Mouse (Mus musculus): ENCODE measurements at regions not wholly inside any gene's neighbourhood (a gene's known extent, or its start where the extent isn't known, plus 50 kb on each side); places are given as distances from the start of the nearest gene placed in this dataset.
A peak's percentile ranks its signal among the peaks of the same experiment; 100 is the strongest.

DNA sequence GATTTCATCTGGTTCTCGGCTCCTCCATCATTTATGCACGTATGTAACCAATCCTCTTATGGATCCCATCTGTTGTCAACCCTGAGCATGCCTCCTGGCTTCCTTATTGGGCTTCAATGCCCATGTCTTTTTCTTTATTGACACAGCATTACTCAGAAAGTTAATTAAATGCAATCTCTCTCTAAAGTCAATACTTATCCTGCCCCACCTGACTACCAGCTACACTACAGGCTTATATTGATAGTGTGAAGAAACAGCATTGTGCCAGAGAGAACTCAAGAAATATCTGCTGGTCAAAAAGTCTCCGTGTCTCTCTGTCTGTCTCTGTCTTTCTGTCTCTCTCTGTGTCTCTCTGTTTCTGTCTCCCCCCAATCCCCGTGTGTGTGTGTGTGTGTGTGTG lies 194.7 kb upstream of the Rfx3 start:
- DNase-seq: no peak

DNA sequence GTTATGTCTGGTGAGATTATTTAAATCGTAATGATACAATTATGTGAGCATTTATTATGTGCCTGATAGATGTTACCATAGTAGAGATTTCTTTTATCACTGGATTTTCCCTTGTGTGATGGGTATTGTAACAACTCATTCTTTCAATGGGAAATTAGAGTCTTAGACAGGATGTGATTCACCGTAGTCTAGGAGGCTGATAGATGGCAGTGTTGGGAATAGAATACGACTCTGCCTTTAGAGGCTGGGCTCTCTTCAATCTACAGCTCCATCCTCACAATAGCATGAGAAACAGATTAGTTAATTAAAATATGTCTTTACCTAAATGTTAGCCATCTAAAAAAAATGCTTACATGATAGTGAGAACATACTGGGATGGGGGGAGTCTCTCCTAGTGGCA lies 192.8 kb upstream of the Rfx3 start:
- DNase-seq: no peak

DNA sequence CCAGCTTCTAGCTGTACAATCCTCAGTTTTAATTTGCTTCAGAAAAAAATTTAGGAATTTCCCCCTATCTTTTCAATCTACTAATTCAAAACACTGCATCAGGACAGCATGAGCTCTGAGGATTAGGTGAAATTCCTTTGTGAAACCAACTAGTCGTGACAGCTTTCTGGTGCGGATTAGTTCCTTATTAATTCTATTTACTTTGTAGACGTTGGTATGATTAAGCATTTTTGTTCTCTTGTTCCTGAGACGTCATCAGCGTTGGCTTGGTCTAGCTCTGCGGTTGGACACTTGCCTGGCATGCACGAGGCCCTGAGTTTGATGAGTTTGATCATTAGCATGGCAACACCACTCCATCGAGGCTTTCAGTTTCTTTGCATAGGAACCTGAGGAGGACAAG lies 188.4 kb upstream of the Rfx3 start:
- DNase-seq: no peak

- DNase-seq: no peak
Measured at GRCm38 (mm10) chr19:28196881-28197280, 185.9 kb upstream of the Rfx3 start.

GRCm38 (mm10) chr19:28192248-28192647 lies 181.3 kb upstream of the Rfx3 start:
- DNase-seq: no peak

GRCm38 (mm10) chr19:28191428-28192116 lies 180.6 kb upstream of the Rfx3 start:
- DNase-seq: peak; percentile 25

- no peak for DNase-seq
Measured at GRCm38 (mm10) chr19:28190250-28190649, 179.3 kb upstream of the Rfx3 start.

DNA sequence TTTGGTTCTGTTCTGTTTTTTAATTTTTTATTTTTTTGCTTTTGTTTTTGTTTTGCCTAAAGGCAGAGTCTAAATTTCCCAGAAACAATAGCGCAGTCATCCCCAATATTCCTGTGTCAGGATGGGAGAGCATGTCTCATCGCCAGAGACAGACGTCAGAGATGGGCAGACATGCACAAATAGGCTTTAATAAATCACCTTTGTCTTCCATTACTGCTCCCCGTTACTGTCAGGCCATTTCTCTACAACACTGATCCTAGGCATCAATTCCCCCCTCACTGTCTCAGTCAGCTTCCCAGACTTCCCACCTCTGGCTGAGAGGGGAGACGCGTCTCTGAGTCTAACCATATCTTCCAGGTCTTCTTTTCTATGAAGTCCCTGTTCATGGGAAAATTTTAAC lies 177.4 kb upstream of the Rfx3 start:
- DNase-seq: no peak

DNA sequence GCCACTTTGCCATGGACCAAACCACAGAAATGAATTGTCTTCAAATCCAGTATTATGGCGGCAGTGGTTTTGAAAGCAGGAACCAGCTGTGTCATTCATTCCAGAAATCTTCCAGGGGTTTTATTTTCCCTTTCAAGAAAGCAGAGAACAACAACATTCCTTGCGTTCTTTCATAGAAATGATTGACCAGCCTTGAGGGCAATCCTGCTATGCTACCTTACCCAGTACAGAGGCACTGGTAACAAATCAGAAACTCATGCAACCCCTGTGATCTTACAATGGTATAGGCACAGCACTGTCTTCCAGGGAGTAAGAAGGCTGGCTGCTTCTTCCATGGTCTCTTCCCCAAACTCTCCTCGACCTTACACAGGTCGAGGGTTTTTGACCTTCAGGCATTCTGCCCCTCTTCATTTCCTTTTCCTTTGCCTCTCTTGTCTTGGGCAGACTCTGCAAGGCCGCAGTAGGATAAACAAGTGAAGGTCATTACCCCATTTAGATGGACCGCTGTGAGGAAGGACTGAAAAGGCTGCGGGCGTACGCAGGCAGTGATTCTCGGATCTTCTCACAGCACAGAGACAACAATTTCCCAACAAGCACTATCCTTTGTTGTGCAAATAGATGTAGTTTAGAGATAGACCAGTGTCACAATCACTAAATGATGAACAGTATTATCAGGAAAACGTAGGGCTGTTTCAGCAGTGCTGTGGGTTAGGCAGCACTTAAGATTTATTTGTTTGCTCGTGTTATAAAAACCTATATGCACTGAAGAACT lies 171.6 kb upstream of the Rfx3 start:
- no peak for DNase-seq

DNA sequence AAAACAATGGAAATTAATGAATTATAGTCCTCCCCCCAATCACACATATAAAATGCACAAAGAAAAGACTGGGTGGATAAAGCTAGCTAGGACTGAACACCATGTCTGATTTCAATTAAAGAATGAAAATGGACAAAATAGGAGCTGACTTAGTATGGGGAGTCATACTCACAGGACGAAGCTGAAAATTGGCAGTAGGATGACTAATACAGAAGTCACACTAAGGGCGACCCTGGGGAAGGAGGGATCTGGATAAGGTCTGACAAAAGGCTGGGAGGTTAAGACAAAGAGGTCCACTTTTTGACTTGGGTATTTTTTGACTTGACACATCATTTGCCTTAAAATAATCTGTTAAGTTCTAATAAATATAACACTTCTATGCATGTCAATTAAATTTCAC lies 170.2 kb upstream of the Rfx3 start:
- DNase-seq: no peak

GRCm38 (mm10) chr19:28178114-28178513 lies 167.1 kb upstream of the Rfx3 start:
- DNase-seq: no peak

DNA sequence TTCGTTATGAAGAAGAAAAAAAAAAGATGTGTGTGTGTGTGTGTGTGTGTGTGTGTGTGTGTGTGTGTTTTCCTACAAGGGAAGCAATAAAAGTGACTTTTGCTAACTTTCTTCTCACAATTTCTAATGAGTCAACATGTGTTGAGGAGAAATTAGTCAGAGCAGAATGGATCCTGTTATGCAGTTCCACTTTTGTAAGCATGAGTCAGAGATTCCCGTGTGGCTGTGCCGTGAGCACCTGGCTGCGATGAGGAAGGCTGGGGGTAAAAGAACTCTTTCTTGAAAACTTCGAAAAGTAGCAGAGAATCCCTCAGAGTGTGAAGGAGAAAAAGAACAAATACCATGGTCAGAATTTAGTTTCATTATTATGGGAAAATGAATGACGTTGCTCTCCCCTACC lies 165.9 kb upstream of the Rfx3 start:
- no peak for DNase-seq

DNA sequence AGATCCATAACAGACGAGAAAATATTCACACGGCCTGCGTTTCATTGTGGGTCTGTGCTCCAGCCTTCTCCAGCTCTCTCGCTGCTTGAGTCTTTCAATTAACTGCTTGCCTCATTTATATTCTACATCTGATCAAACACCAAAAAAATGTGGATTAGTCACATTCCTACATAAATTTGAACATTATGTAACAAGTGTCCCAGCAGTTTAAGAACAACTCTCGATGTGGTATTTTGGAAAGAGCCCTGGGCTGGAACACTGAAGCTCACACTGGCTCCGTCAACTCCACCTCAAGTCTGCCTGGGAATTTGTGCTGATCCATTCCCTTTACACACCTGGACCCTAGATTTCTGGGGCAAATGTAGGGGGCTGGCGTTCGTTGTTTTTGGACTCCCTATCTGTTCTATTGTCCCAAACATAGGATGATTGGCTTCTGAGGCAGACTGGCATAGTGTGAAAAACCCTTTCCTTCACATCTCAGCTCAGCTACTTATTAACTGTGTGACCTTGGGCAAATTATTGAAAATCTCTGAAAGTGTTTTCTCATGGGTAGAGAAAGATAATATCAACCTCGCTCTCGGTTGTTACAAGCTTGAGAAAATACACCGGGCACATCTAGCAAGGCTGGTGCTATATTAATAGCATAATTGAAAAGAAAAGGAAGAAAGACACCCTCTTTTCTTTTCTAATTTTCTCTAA lies 161.0 kb upstream of the Rfx3 start:
- DNase-seq: no peak

DNA sequence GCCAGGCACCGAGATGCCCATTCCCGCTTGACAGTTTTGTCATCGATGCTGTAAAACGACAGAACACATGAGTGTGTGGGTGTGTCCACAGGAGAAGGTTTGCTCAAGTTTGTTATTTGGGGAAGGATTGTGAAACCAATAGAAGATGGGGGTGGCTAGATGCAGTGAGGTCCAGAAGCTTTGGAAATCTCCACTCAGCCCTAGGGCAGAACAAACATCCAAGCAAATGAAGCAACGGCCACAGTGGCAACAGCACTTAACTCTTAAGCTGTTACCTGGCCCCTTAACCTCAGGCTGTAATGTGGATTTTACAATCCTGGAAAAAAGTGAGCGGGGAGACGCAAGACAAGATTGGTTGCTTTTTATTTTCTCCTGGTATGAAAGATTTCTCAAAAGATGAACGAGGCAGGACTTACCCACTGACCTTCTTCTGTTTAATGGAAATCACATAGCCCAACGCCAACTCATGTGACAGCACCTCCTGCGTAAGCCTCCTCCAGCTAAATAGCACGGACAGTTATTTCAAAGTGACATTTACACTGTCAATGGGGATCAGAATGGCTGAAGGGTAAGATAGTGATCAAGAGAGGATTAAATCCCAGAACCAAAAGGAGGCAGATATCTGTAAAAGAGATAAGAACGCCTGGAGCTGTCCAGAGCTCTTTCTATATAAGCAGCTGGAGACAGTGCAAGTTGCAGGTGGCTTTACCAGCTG lies 156.6 kb upstream of the Rfx3 start:
- DNase-seq: no peak

- no peak for DNase-seq
Measured at GRCm38 (mm10) chr19:28166626-28167025, 155.7 kb upstream of the Rfx3 start.

DNA sequence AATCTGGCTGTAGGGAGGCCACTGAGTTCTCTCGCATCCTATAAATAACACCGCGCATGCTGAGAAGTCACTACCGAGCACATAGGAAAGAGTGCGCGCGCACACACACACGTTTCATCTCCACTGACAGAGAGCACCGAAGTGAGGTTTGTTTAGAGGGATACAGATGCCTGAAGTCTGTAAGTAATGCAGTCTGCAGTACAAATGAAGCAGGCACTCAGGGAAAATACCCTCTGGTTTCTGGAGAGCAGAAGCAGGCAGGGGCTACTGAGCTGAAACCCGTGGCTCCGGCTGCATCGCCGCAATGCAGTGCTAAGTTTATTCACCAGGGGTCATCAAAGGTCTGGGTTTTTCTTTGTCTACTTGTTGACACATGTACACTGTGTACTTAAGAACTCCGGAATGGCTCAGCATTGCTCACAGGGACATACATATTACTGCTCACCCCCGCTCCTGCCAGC lies 155.0 kb upstream of the Rfx3 start:
- peak; percentile 84 for DNase-seq

DNA sequence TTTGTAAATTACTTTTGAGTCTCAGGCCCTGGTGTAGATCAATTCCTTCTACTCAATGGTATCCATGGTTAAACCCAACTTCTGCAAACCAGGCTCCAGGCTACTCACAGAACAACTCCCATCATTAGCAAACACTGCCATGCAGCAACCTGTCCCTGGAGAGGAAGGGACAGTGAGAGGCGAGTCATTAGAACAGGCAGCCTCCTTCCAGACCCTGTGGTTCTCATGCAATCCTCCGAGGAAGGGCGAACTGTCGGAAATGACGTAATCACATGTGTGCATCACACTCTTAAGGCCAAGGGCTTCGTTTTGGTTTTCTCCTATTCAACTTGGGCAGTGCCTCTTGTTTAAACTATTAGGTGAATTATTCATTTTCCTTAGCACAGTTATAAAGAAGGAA lies 152.2 kb upstream of the Rfx3 start:
- DNase-seq: no peak

DNA sequence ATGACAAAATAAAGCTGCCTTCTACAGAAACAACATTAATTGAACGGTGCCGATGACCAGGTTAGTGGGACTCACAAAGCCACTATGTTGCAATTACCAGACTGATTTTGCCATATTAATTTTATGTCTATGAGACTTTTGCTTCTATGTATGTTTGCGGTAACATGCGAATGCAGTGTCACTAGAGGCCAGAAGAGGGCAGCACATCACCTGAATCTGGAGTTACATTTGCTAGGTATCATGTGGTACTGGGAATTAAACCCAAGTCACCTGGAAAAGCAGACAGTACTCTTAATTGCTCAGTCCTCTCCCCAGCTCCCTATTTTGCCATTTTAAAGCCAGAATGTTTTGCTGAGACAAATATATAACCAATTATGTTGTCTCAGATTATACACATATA lies 149.6 kb upstream of the Rfx3 start:
- no peak for DNase-seq

DNA sequence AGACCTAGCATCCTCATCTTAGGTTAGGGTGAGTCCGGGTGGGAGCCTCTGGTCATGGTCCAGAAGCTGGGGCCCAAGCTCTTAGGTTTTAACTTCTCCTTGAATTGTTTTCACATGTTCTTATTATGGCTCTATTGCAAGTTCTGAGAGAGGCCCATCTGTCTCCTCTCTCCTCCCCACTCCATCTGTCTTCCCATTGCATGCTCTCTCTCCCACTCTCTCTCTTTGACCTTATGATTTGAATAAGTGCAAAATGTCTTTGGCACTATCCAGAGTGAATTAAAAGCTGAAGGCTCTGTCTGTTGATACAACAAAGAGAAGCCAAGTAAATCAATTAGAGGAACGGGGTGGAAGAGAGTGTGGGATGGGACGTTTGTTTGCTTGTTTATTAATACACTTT lies 146.2 kb upstream of the Rfx3 start:
- no peak for DNase-seq

DNA sequence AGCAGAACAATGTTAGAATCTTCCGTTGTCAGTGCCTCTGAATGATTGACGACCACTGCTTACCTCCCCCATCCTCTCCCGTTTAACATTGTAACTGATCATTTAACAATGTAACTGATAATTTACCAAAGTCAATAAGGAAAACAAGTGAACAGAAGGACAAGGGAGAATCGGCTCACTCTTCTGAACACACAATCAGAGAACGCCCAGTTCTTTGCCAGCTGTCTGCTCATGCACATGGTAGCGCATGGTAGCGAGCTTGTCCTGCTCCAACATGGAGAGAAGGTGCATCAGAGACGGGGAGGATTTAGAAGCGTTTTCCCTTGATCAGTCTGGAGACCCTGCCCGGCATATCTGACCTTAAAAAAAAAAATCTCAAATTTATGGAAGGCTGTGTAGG lies 126.6 kb upstream of the Rfx3 start:
- no peak for DNase-seq

DNA sequence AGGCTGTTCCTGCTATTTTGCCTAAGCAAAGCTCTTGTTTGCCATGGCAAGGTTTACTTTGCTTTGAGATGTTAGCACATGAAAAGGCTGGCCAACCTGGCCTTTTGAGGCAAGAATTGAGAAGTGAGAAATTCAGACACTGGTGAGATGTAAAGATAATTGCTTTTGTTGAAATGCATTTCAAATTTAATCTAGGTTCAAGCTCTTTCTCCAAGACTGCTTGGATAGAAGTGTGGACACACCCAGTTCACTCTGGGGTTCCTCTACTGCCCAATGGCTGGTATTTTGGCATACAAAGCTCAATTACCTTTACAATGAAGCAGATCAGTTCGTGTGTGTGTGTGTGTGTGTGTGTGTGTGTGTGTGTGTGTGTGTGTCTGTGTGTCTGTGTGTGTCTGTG lies 123.8 kb upstream of the Rfx3 start:
- no peak for DNase-seq

DNA sequence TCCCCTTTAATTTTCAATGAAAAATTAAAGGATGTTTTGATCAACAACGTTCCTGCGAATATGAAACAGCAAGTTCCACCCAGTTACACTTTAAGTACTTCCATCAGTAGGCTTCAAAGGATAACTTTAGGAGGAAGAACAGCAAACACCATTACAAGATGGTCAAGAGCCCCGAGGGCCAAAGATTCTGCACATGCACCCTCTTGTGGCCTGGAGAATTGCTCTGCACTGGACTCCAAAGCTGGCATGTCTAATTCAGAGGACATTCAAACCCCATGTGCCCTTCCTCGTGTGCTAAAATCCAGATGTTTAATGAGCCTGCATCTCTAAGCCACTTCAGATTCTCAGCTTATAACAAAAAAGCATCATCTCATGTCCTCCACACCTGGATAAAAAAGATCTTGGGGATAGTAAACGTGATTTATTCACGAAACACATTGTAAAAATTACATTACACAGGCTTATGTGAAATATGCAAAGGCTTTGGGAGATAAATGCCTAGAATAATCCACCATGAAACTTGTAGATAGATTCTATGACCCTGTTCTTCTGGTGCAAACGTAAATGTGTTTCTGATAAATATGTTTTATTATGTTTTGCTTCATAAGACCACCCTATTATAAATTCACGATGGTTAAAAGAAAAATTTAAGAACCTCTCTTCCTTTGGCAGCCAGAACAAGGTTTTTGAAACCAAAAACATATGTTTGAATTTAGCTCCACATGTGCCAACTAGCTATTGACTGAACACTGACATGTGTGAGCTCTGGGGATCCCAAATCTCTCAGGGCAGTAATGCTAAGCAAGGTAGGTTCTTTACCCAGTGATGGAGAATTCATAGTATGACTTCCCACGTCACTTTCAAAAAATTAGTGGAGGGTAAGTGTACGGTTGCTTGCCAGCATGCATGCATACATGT lies 100.6 kb upstream of the Rfx3 start:
- DNase-seq: peak; percentile 36

Data from embryo, embryonic 11 days (tissue).